Mouse (Mus musculus): ENCODE results near the gene Smco4. TPM values are rescaled to one million over a fixed set of nuclear protein-coding genes. Genes with fewer than 3 reads are reported as not detected.

Gene Smco4
- polyA plus RNA-seq, 1 experiment = 15.2 TPM

DNA sequence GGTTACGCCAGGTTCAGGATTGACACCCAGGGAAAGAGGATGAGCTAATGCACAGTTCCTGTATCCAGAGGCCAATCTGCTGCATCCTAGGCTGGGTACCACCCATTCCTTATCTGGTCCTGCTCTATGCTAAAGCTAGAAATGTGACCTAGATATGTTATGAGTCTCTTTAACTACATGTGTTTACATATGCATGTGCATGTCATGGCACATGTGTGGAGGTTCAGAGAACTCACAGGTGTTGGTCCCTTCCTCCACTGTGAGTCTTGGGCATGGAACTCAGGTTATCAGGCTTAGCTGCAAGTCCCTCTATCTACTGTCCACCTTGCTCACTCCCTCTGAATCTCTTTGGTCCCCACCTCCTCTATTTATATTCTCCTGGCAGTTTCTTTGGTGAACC is 92.7 kb downstream of the Smco4 start:
- Histone ChIP-seq H3K27me3 (ENCODE audit: control insufficient read depth, insufficient read depth, low read length) (no peaks in the 10 kb centered on the region), H3K4me1 (ENCODE audit: control insufficient read depth, insufficient read depth, insufficient read length, low read length) (no peaks in the 10 kb centered on the region), H3K36me3 (ENCODE audit: control insufficient read depth, insufficient read depth, low read length) (no peaks in the 10 kb centered on the region), H3K4me3 (ENCODE audit: low read depth, low read length) (no peak overlapping the region), H3K27ac (ENCODE audit: insufficient read depth, low read depth, low read length) (no peak overlapping the region)
- WGBS = 89% methylated on average over 1 of the region's 1 CpGs
- TF ChIP-seq CTCF (IDR thresholded peaks at IDR 0.05; ENCODE audit: extremely low read depth, insufficient read length, insufficient replicate concordance, low read depth, low read length) = no peak
- no peak for TF ChIP-seq POLR2A (IDR thresholded peaks at IDR 0.05; ENCODE audit: low read depth, low read length)

DNA sequence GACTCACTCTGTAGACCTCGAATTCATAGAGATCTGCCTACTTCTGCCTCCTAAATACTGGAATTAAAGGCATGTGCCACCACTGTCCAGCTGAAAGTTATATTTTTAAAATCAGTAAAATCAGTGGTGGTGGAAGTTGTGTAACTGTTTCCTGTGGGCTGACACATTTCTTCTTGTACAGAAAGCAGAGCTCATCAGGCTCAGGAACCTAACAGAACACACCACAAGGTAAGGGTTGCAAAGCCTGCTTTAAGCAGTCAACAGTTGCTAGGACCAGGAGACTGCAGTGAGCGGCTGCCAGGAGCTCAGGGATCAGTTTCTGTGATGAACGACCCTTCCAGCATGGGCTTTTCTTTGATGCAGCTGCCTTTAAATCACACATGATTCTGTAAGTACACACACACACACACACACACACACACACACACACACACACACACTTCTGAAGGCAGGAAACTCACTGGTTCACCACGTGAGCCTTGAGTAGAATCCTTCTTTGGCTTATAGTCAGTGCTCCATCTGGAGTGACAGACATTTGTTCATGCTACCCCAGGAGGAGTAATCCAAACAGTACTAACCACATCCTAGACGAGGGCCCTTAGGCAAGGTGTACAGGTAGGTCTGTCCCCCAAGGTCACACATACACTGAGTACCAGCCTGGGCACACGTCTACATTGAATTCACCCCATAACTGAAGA is 94.1 kb downstream of the Smco4 start:
- TF ChIP-seq POLR2A (IDR thresholded peaks at IDR 0.05; ENCODE audit: low read depth, low read length) (no peak), CTCF (IDR thresholded peaks at IDR 0.05; ENCODE audit: extremely low read depth, insufficient read length, insufficient replicate concordance, low read depth, low read length) (no peak)
- 61% methylated on average over 6 of the region's 6 CpGs for WGBS
- no peaks in the 10 kb centered on the region for H3K4me1 ChIP-seq (ENCODE audit: control insufficient read depth, insufficient read depth, insufficient read length, low read length)
- no peak overlapping the region for H3K4me3 ChIP-seq (ENCODE audit: low read depth, low read length)
- H3K27me3 ChIP-seq (ENCODE audit: control insufficient read depth, insufficient read depth, low read length) = no peaks in the 10 kb centered on the region
- H3K27ac ChIP-seq (ENCODE audit: insufficient read depth, low read depth, low read length) = no peak overlapping the region
- H3K36me3 ChIP-seq (ENCODE audit: control insufficient read depth, insufficient read depth, low read length) = no peaks in the 10 kb centered on the region

DNA sequence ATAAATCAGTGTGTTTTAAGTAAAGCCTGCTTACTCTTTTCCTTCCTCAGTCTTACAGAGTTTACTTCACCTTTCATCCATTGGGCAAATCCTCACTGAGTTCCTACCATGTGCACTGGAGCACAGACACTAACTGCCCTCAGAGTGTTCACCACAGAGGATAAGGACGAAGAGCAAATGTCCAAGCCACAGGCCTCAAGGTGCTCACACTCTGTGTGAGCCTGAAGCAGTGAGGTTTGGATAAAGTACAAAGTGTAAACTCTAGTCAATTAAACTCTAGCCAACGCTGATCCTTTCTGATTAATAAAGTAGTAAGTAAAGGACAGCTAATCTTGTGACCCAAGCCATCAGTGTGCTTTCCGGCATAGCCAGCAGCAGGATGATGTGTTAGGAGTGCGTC is 100.9 kb downstream of the Smco4 start:
- WGBS = 80% methylated on average over 4 of the region's 4 CpGs
- Histone ChIP-seq H3K36me3 (ENCODE audit: control insufficient read depth, insufficient read depth, low read length) (no peaks in the 10 kb centered on the region), H3K4me3 (ENCODE audit: low read depth, low read length) (no peak overlapping the region), H3K27ac (ENCODE audit: insufficient read depth, low read depth, low read length) (no peak overlapping the region), H3K27me3 (ENCODE audit: control insufficient read depth, insufficient read depth, low read length) (no peaks in the 10 kb centered on the region), H3K4me1 (ENCODE audit: control insufficient read depth, insufficient read depth, insufficient read length, low read length) (no peaks in the 10 kb centered on the region)
- TF ChIP-seq CTCF (IDR thresholded peaks at IDR 0.05; ENCODE audit: extremely low read depth, insufficient read length, insufficient replicate concordance, low read depth, low read length) (no peak), POLR2A (IDR thresholded peaks at IDR 0.05; ENCODE audit: low read depth, low read length) (no peak)

Other genes starting within 250 kb of the Smco4 start
- 13.7 and 22.5 TPM in 2 replicates for gene Med17, start 213.5 kb upstream of the Smco4 start, polyA plus RNA-seq (2012; rRNA removed)
- 1.9 and 3.9 TPM in 2 replicates for gene Taf1d, start 187.2 kb upstream of the Smco4 start, polyA plus RNA-seq (2012; rRNA removed)
- gene 4931406C07Rik, start 187.0 kb upstream of the Smco4 start, polyA plus RNA-seq (2012; rRNA removed) = 6.8 and 10.0 TPM in 2 replicates
- gene Cep295, start 135.6 kb upstream of the Smco4 start, polyA plus RNA-seq (2012; rRNA removed) = 0.41 and 0.72 TPM in 2 replicates
- 0.05 TPM in 1 of 2 replicates, not detected in the other for gene Deup1, start 134.5 kb downstream of the Smco4 start, polyA plus RNA-seq (2012; rRNA removed)
- gene Slc36a4, start 216.3 kb downstream of the Smco4 start, polyA plus RNA-seq (2012; rRNA removed) = 0.50 and 1.4 TPM in 2 replicates

All from small intestine, adult 2 months (tissue).